Mouse (Mus musculus) ES-E14 (cell line): ENCODE data around the gene Ttc4.

Source experiments
- CHD2 ChIP-seq: IDR thresholded peaks from 2 replicates; pipeline ENCODE4 v1.6.1; 2014; ENCODE audit warnings: mild to moderate bottlenecking, low read depth, low read length, inconsistent platforms
- HCFC1 ChIP-seq: IDR thresholded peaks from 2 replicates; pipeline ENCODE4 v1.6.1; 2012; ENCODE audit warnings: low read length, inconsistent platforms, borderline replicate concordance; ENCODE audit not compliant: insufficient read depth
- MAFK ChIP-seq: IDR thresholded peaks from 2 replicates; pipeline ENCODE4 v1.6.1; 2014; ENCODE audit warnings: mild to moderate bottlenecking, low read depth, low read length, inconsistent platforms; ENCODE audit not compliant: insufficient read depth
- ZC3H11A ChIP-seq: IDR thresholded peaks from 2 replicates; pipeline ENCODE4 v1.6.1; 2012; ENCODE audit warnings: low read depth, mild to moderate bottlenecking, inconsistent platforms, low read length, borderline replicate concordance
- ZNF384 ChIP-seq: IDR thresholded peaks from 2 replicates; pipeline ENCODE4 v1.6.1; 2012; ENCODE audit warnings: low read depth, low read length, inconsistent platforms

DNA sequence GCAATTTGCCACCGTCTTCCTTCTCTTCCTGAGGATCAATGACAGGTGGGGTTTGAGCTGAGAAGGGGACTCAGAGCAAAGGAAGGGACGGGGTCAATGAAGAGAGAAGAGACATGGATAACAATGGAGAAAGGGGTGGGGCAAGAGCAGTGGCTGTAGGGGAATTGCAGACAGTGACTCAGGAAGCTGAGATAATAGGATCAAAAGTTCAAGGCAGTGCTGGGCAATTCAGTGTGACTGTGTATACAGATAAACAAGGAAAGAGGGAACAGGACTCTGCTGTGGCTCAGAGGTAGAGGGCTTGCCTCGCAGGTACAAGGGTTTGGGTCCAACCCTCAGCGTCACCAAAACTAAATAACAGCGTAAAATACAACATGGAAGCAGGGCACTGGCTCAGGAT lies 29.2 kb upstream of the Ttc4 start:
- TF ChIP-seq CHD2 (no peak), MAFK (no peak), ZNF384 (no peak), HCFC1 (no peak), ZC3H11A (no peak)
